Mouse (Mus musculus) megakaryocyte, adult 5-6 weeks (primary cell): Measurements from ENCODE around the gene Sept6. TPM values are rescaled to one million over a fixed set of nuclear protein-coding genes. Genes with fewer than 3 reads are reported as not detected.

Experiments
- ATAC-seq: 2 replicates; pipeline ENCODE4 v1.8.0; 2016; ENCODE audit warnings: mild to moderate bottlenecking, inconsistent platforms; ENCODE audit not compliant: poor library complexity, severe bottlenecking
- total RNA-seq, 2 experiments: library from RNA; stranded (forward) in 1 of 2; stranded (reverse) in 1 of 2; fragments of 153-499, 151-499 nt in 1 of 2; fragments of 221-1000, 200-1000 nt in 1 of 2; gene quantifications; 2 replicates each; pipeline versions ENCODE4 v1.2.3 to v1.2.4; 2015 to 2017

Gene Sept6
- total RNA-seq, 2 experiments from 2014 or later = 37.9 to 42.4 TPM

DNA sequence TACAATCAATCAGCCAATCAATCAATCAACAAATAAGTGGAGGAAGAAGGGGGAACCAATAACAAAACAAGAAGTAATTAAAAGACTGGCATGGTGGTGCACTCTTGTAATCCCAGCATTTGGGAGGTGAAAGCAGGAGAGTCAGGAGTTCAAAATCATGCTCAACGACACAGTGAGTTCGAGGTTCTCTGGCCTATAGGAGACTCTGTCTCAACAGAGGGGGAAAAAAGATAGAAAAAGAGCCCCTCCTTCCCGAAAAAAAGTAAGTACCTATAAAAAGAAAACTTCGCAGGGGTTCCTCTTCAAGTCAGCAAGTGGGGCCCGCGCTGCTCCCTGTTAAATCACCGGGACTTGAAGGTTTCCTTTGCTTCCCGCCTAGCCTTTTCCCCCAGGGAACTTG lies 117.8 kb downstream of the Sept6 start, which contains the start of the genes Ube2a and C330007P06Rik:
TSS of gene Ube2a (plus strand) at position 136 of the 400 bp plus-strand sequence.
TSS of gene C330007P06Rik (minus strand) at position 347 of the 400 bp plus-strand sequence.
- ATAC-seq = no peak; the same call in 1 of the 2 replicates

DNA sequence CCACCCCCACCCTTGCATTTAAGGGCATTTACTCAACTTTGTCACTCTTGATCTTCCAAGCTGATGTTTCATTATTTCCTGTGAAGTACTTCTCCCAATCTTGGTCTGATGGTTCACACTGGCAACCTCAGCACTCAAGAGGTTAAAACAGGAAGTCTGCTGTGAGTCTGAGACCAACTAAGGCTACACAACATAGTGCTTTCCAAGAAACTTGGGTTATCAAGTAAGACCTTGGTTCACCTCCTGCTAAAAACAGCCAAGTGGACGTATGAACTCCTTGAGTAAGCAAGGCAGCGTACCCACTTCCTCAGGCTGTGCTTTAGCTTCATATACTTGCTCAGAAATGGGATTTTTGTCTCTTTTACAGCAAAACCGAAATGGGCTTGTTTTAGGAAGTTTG lies 121.2 kb downstream of the Sept6 start:
- ATAC-seq = peak; percentile 37

DNA sequence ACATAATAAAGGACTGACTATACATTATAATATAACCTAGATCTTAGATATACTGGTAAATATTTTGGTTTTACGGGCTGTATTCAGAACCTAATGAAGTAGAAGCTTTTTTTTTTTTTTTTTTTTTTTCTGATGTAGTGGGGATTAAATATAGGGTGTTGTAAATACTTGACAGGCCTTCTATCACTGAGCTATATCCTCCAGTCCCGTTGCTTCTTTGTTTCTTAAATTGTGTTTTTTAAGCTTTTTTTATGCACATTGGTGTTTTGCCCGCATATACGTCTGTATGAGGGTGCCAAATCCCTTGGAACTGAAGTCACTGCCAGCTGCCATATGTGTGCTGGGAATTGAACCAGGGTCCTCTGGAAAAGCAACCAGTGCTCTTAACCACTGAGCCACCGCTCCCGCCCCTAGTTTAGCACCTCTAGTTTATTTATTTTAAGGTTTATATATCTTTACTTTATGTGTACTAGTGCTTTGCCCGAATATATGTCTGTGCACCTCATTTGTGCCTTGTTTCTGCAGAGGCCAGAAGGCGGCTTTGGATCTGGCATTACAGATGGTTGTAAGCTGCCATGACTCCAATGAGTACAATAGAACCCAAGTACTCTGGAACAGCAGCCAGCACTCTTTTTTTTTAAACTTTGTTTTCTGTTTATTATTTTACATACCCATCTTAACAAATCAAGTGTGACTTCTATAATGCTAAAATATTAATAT lies 126.8 kb downstream of the Sept6 start:
- ATAC-seq = no peak

DNA sequence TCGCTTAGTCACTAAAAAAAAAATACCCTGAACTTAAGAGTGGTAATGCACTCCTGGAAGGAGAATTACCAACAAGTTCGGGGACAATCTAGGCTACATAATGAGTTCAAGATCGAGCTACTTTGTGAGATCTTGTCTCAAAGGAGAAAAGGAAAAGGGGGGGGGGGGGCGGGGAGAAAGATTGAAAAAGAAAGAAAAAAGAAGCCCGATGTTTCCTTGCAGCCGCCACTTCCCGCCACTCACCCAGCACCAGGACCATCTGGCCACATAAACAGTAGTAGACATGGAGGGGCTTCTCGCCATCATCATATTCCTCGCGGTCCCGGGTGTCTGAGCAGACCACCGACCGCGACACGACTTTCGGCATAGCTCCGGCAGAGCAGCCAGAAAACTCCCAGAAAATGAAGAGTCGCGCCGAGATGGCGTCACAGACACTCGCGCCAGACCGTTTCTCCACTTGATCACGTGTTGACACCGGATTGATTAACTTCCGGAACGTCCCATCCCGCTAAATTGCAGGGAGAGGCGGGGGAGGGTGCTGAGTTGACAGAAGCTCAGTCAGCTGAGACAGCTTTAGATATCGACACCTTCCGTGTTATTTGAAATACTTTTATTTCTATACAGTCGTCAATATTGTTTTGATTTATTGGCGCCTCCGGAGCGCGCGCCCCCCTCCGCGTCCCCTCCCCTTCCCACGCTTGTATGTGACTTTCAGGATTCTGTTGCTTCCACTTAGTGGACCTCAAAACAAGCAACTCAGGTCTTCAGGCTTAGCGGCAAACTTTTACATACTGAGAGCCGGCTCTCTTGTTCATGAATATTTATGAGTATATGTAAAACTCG lies 127.6 kb downstream of the Sept6 start:
- peak; percentile 100 for ATAC-seq

Other genes starting within 250 kb of the Sept6 start
- gene Slc25a43, start 248.1 kb downstream of the Sept6 start, total RNA-seq (2015) = 2.3 and 3.9 TPM in 2 replicates
- gene Slc25a43, start 248.1 kb downstream of the Sept6 start, total RNA-seq (2017) = 1.3 and 1.8 TPM in 2 replicates
- 699 and 817 TPM in 2 replicates for gene Slc25a5, start 196.1 kb downstream of the Sept6 start, total RNA-seq (2015)
- 576 and 610 TPM in 2 replicates for gene Slc25a5, start 196.1 kb downstream of the Sept6 start, total RNA-seq (2017)
- gene Ube2a, start 117.9 kb downstream of the Sept6 start, total RNA-seq (2015) = 97.6 and 104 TPM in 2 replicates
- gene Ube2a, start 117.9 kb downstream of the Sept6 start, total RNA-seq (2017) = 19.8 and 22.7 TPM in 2 replicates
- gene C330007P06Rik, start 117.7 kb downstream of the Sept6 start, total RNA-seq (2015) = 23.8 and 25.9 TPM in 2 replicates
- gene C330007P06Rik, start 117.7 kb downstream of the Sept6 start, total RNA-seq (2017) = 51.9 and 59.1 TPM in 2 replicates
- gene Nkrf, start 88.9 kb downstream of the Sept6 start, total RNA-seq (2015) = 6.4 and 6.6 TPM in 2 replicates
- gene Nkrf, start 88.9 kb downstream of the Sept6 start, total RNA-seq (2017) = 3.2 and 8.0 TPM in 2 replicates
- not detected in 2 replicates for gene Sowahd, start 57.1 kb upstream of the Sept6 start, total RNA-seq (2015)
- gene Sowahd, start 57.1 kb upstream of the Sept6 start, total RNA-seq (2017) = not detected in 2 replicates
- gene Rpl39, start 93.6 kb upstream of the Sept6 start, total RNA-seq (2015) = 1,116 and 1,186 TPM in 2 replicates
- gene Rpl39, start 93.6 kb upstream of the Sept6 start, total RNA-seq (2017) = 3,519 and 4,154 TPM in 2 replicates
- 18.2 and 24.7 TPM in 2 replicates for gene Upf3b, start 118.5 kb upstream of the Sept6 start, total RNA-seq (2015)
- gene Upf3b, start 118.5 kb upstream of the Sept6 start, total RNA-seq (2017) = 25.6 and 26.2 TPM in 2 replicates
- 16.9 and 18.5 TPM in 2 replicates for gene Nkap, start 135.0 kb upstream of the Sept6 start, total RNA-seq (2015)
- gene Nkap, start 135.0 kb upstream of the Sept6 start, total RNA-seq (2017) = 30.5 and 37.4 TPM in 2 replicates
- not detected in 2 replicates for gene Akap14, start 177.0 kb upstream of the Sept6 start, total RNA-seq (2015)
- not detected in 2 replicates for gene Akap14, start 177.0 kb upstream of the Sept6 start, total RNA-seq (2017)
- gene Ndufa1, start 199.4 kb upstream of the Sept6 start, total RNA-seq (2015) = 203 and 221 TPM in 2 replicates
- 123 and 131 TPM in 2 replicates for gene Ndufa1, start 199.4 kb upstream of the Sept6 start, total RNA-seq (2017)
- gene Rnf113a1, start 199.5 kb upstream of the Sept6 start, total RNA-seq (2015) = 6.4 and 6.5 TPM in 2 replicates
- gene Rnf113a1, start 199.5 kb upstream of the Sept6 start, total RNA-seq (2017) = 2.8 and 4.5 TPM in 2 replicates
- not detected in 2 replicates for gene Gm9, start 219.2 kb upstream of the Sept6 start, total RNA-seq (2015)
- not detected in 2 replicates for gene Gm9, start 219.2 kb upstream of the Sept6 start, total RNA-seq (2017)
- gene Rhox1, start 230.5 kb upstream of the Sept6 start, total RNA-seq (2015) = not detected in 2 replicates
- gene Rhox1, start 230.5 kb upstream of the Sept6 start, total RNA-seq (2017) = not detected in 2 replicates